Mouse (Mus musculus): ENCODE measurements around the gene Sh2b2. TPM values are rescaled to one million over a fixed set of nuclear protein-coding genes. Genes with fewer than 3 reads are reported as not detected.

The Sh2b2 gene
- polyA plus RNA-seq (2012; rRNA removed; ENCODE audit: low replicate concordance): 3.0 and 4.7 TPM in 2 replicates

GRCm38 (mm10) chr5:136246452-136246838 lies at the start of gene Sh2b2:
TSS of gene Sh2b2 (minus strand) at chr5:136246556.

DNA sequence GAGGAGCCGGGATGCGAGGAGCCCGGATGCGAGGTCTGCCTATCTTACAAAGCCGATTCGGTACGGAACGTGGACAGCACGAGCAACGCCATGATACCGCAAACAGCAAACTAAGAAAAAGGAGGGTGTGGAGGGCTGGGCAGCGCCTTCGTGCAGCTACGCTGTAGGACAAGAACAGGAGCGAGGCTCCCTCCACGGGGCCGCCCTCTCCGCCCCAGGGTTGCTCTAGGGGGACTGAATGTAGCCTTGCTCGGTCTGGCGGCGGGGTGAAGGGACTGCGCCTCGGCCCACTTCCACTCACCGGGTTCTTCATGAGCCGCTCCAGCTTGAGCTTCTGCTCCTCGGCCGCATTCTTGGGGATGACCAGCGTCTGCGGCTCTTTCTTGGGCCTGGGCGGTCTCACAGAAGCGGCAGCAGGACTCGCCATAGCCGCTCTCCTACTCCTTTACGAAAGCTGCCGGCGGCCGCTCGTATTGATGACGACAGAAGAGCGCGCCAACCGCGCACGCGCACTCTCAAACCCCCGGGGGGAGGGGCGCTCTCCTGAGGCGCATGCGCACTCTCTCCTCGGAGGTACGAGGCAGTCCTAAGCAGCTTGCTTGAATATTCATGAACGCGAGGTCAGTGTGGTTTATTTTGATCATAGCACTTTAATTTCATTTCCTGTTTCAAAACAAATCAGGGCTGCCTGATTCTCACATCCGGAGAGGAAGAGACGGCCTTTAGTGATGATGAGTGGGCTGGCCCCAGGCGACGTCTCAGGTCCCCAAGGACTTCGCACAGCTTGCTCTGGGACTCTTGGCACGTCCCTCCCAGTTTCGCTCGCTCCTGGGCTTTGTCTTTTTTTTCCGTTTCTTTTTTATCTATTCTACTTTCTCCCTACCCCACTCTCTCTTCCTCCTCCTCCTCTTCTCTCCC lies 47.6 kb downstream of the Sh2b2 start, which contains the start of gene Prkrip1:
Gene Prkrip1, minus strand, starts transcription at position 490 of the 918 bp plus-strand sequence.

DNA sequence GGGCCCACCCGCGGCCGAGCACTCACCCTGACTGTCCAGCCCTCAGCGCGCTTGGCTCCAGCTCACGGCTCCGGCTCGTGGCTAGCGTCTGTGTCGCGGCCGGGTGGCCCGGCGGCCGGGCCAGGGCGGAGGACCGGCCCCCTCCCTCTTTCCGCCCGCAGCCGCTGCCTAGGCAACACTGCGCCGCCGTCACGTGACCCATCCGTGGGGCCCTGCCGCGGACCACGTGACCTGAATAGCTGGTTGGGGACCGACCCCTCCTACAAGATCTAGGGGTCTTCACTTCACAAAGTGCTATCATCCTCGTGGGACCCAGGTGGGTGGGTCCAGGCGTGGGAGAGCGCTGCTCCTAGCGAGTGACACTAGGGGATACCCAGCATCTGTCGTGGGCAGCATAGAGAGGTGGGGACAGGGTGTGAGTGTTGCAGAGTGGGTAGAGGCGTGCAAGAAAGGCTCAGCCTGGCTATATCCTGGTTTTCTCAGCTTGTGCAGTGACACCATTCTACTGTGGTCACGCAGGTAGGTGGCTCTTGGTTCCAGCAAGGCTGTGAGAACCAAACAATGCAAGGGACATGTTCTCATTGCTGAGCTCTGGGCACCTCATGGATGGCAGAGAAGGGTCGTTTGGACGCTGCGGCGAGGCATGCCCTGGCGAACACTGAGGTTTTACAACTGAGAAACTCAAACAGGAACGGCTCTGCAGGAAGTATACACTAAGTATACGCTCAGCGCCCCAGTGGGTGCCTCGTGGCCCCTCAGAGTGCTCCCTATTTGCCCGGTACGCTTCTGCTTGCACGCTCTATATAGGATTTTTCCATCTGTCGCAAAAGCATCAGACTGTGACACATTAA lies 75.6 kb downstream of the Sh2b2 start, which contains the start of gene Orai2:
Gene Orai2, minus strand, starts transcription at position 202 of the 851 bp plus-strand sequence.

Other genes with a start within 250 kb of the Sh2b2 start
- 3.5 and 5.5 TPM in 2 replicates for gene Upk3b, start 208.1 kb downstream of the Sh2b2 start, polyA plus RNA-seq (2012; rRNA removed; ENCODE audit: low replicate concordance)
- gene Upk3bl, start 192.1 kb downstream of the Sh2b2 start, polyA plus RNA-seq (2012; rRNA removed; ENCODE audit: low replicate concordance): 2.7 and 3.6 TPM in 2 replicates
- 26.6 and 29.5 TPM in 2 replicates for gene Rasa4, start 162.6 kb downstream of the Sh2b2 start, polyA plus RNA-seq (2012; rRNA removed; ENCODE audit: low replicate concordance)
- gene Polr2j, start 129.9 kb downstream of the Sh2b2 start, polyA plus RNA-seq (2012; rRNA removed; ENCODE audit: low replicate concordance): 36.7 and 37.2 TPM in 2 replicates
- 16.1 and 20.1 TPM in 2 replicates for gene Lrwd1, start 110.5 kb downstream of the Sh2b2 start, polyA plus RNA-seq (2012; rRNA removed; ENCODE audit: low replicate concordance)
- gene Alkbh4, start 110.4 kb downstream of the Sh2b2 start, polyA plus RNA-seq (2012; rRNA removed; ENCODE audit: low replicate concordance): 24.4 and 28.3 TPM in 2 replicates
- 16.5 and 40.4 TPM in 2 replicates for gene Orai2, start 75.8 kb downstream of the Sh2b2 start, polyA plus RNA-seq (2012; rRNA removed; ENCODE audit: low replicate concordance)
- 3.4 and 5.4 TPM in 2 replicates for gene Prkrip1, start 47.6 kb downstream of the Sh2b2 start, polyA plus RNA-seq (2012; rRNA removed; ENCODE audit: low replicate concordance)